Mouse (Mus musculus) myocyte (in vitro differentiated cells): ENCODE measurements at regions not wholly inside any gene's neighbourhood (a gene's known extent, or its start where the extent isn't known, plus 50 kb on each side); places are given as distances from the start of the nearest gene placed in this dataset.

Experiments used
- H3K27me3 ChIP-seq: one replicate; pipeline ENCODE4 v1.6.1; 2011; ENCODE audit not compliant: control insufficient read depth, insufficient read depth, insufficient read length
- H3K36me3 ChIP-seq: one replicate; pipeline ENCODE4 v1.6.1; 2011; ENCODE audit not compliant: control insufficient read depth, insufficient read depth
- H3K4me2 ChIP-seq: one replicate; pipeline ENCODE4 v1.6.1; 2011; ENCODE audit warnings: low read depth, control low read depth
- H3K4me3 ChIP-seq: one replicate; pipeline ENCODE4 v1.5.1; 2011; ENCODE audit warnings: mild to moderate bottlenecking, control low read depth, moderate library complexity
- H3K79me2 ChIP-seq: one replicate; pipeline ENCODE4 v1.6.1; 2011; ENCODE audit not compliant: control insufficient read depth, insufficient read depth
- H3ac ChIP-seq: one replicate; pipeline ENCODE4 v1.6.1; 2011; ENCODE audit not compliant: control insufficient read depth, insufficient read length
- CEBPB ChIP-seq: IDR thresholded peaks from 2 replicates; pipeline ENCODE4 v1.6.1; 2011; ENCODE audit warnings: mild to moderate bottlenecking, moderate library complexity; ENCODE audit not compliant: poor library complexity, insufficient read depth, severe bottlenecking
- E2F4 ChIP-seq: IDR thresholded peaks from one replicate; pipeline ENCODE4 v1.6.1; 2011; ENCODE audit warnings: mild to moderate bottlenecking, control low read depth, moderate library complexity; ENCODE audit not compliant: insufficient read depth
- MAX ChIP-seq: IDR thresholded peaks from one replicate; pipeline ENCODE4 v1.6.1; 2011; ENCODE audit warnings: low read depth, mild to moderate bottlenecking, control low read depth
- MYOD1 ChIP-seq, 3 experiments: IDR thresholded peaks; one replicate each; pipeline ENCODE4 v1.6.1; 2011; ENCODE audit warnings: control low read depth in 2 of 3, low read depth in 2 of 3, mild to moderate bottlenecking in 2 of 3, moderate library complexity in 1 of 3; ENCODE audit not compliant: insufficient read length in 2 of 3, control insufficient read depth in 1 of 3
- MYOG ChIP-seq, 3 experiments: IDR thresholded peaks; one replicate each; pipeline ENCODE4 v1.6.1; 2011; ENCODE audit warnings: control low read depth in 2 of 3, low read depth in 2 of 3, mild to moderate bottlenecking in 2 of 3; ENCODE audit not compliant: insufficient read length in 2 of 3, control insufficient read depth in 1 of 3, insufficient read depth in 1 of 3
- POLR2A ChIP-seq: IDR thresholded peaks from one replicate; pipeline ENCODE4 v1.6.1; 2011; ENCODE audit warnings: low read depth, mild to moderate bottlenecking, control low read depth, moderate library complexity; ENCODE audit not compliant: insufficient read length
- POLR2AphosphoS2 ChIP-seq: IDR thresholded peaks from one replicate; pipeline ENCODE4 v1.6.1; 2011; ENCODE audit warnings: low read depth, control low read depth; ENCODE audit not compliant: insufficient read length
- REST ChIP-seq: IDR thresholded peaks from one replicate; pipeline ENCODE4 v1.6.1; 2011; ENCODE audit warnings: mild to moderate bottlenecking, control low read depth, moderate library complexity; ENCODE audit not compliant: insufficient read depth, insufficient read length
- SRF ChIP-seq: IDR thresholded peaks from one replicate; pipeline ENCODE4 v1.6.1; 2011; ENCODE audit warnings: low read depth; ENCODE audit not compliant: control insufficient read depth, insufficient read length
- TCF12 ChIP-seq: IDR thresholded peaks from one replicate; pipeline ENCODE4 v1.6.1; 2011; ENCODE audit warnings: mild to moderate bottlenecking, control low read depth; ENCODE audit not compliant: poor library complexity, insufficient read depth, severe bottlenecking
- TCF3 ChIP-seq: IDR thresholded peaks from one replicate; pipeline ENCODE4 v1.6.1; 2011; ENCODE audit warnings: low read depth, control low read depth; ENCODE audit not compliant: insufficient read length
- USF1 ChIP-seq: IDR thresholded peaks from one replicate; pipeline ENCODE4 v1.6.1; 2011; ENCODE audit warnings: low read depth, mild to moderate bottlenecking, control low read depth, moderate library complexity

- no peak for TF ChIP-seq E2F4
- TF ChIP-seq REST = no peak
- TF ChIP-seq TCF12 = no peak
- TF ChIP-seq CEBPB = no peak
- H3ac ChIP-seq = no peak overlapping the region
- H3K4me3 ChIP-seq = no peak overlapping the region
- H3K36me3 ChIP-seq = no peaks in the 10 kb centered on the region
- no peaks in the 10 kb centered on the region for H3K79me2 ChIP-seq
- no peak overlapping the region for H3K4me2 ChIP-seq
- peaks cover 8% of the 10 kb centered on the region for H3K27me3 ChIP-seq
Measured at GRCm38 (mm10) chr2:92525062-92525623, 64.8 kb upstream of the Slc35c1 start.

GRCm38 (mm10) chr2:92524346-92524905 lies 64.1 kb upstream of the Slc35c1 start:
- H3K36me3 ChIP-seq = no peaks in the 10 kb centered on the region
- no peak overlapping the region for H3K4me2 ChIP-seq
- H3K79me2 ChIP-seq = no peaks in the 10 kb centered on the region
- no peak for TF ChIP-seq TCF3
- H3K4me3 ChIP-seq = no peak overlapping the region
- H3K27me3 ChIP-seq = peaks cover 13% of the 10 kb centered on the region
- H3ac ChIP-seq = no peak overlapping the region

- Histone ChIP-seq H3K4me2 (no peak overlapping the region), H3K4me3 (no peak overlapping the region), H3K36me3 (no peaks in the 10 kb centered on the region), H3ac (no peak overlapping the region), H3K79me2 (no peaks in the 10 kb centered on the region), H3K27me3 (peaks cover 23% of the 10 kb centered on the region)
- no peak for TF ChIP-seq E2F4
- no peak for TF ChIP-seq TCF3
- TF ChIP-seq MYOG (IDR thresholded peaks at IDR 0.05; ENCODE audit: control insufficient read depth in 1 of 3, insufficient read depth in 1 of 3, insufficient read length in 2 of 3, low read depth in 2 of 3) = no peak
- TF ChIP-seq USF1 = no peak
Measured at GRCm38 (mm10) chr2:92523321-92523895, 63.1 kb upstream of the Slc35c1 start.

- no peak overlapping the region for H3ac ChIP-seq
- peaks cover 18% of the 10 kb centered on the region for H3K27me3 ChIP-seq
- H3K4me2 ChIP-seq = no peak overlapping the region
- H3K79me2 ChIP-seq = no peaks in the 10 kb centered on the region
- TF ChIP-seq E2F4 = no peak
- TF ChIP-seq MYOG (IDR thresholded peaks at IDR 0.05; ENCODE audit: control insufficient read depth in 1 of 3, insufficient read depth in 1 of 3, insufficient read length in 2 of 3, low read depth in 2 of 3) = no peak
- no peak for TF ChIP-seq POLR2A
- TF ChIP-seq TCF3 = no peak
- TF ChIP-seq REST = no peak
- no peak for TF ChIP-seq CEBPB
- TF ChIP-seq USF1 = no peak
- TF ChIP-seq POLR2AphosphoS2 = no peak
- no peak for TF ChIP-seq MYOD1 (IDR thresholded peaks at IDR 0.05; ENCODE audit: control insufficient read depth in 1 of 3, insufficient read length in 2 of 3, low read depth in 2 of 3)
- no peak for TF ChIP-seq MAX
- TF ChIP-seq SRF = no peak
- TF ChIP-seq TCF12 = no peak
- H3K36me3 ChIP-seq = no peaks in the 10 kb centered on the region
- no peak overlapping the region for H3K4me3 ChIP-seq
Measured at GRCm38 (mm10) chr2:92521527-92521926, 61.2 kb upstream of the Slc35c1 start.

- H3K36me3 ChIP-seq = no peaks in the 10 kb centered on the region
- H3K4me2 ChIP-seq = no peak overlapping the region
- H3K27me3 ChIP-seq = peaks cover 17% of the 10 kb centered on the region
- H3K79me2 ChIP-seq = no peaks in the 10 kb centered on the region
- H3K4me3 ChIP-seq = no peak overlapping the region
- no peak overlapping the region for H3ac ChIP-seq
- TF ChIP-seq TCF3 = no peak
Measured at GRCm38 (mm10) chr2:92519396-92519795, 59.1 kb upstream of the Slc35c1 start.

- Histone ChIP-seq H3K27me3 (peaks cover 17% of the 10 kb centered on the region), H3K4me2 (no peak overlapping the region), H3K4me3 (no peak overlapping the region), H3K36me3 (no peaks in the 10 kb centered on the region), H3ac (no peak overlapping the region), H3K79me2 (no peaks in the 10 kb centered on the region)
- no peak for TF ChIP-seq SRF
- TF ChIP-seq TCF3 = no peak
- no peak for TF ChIP-seq TCF12
- TF ChIP-seq E2F4 = no peak
- TF ChIP-seq POLR2A = no peak
- TF ChIP-seq MAX = no peak
- TF ChIP-seq CEBPB = no peak
Measured at GRCm38 (mm10) chr2:92518891-92519290, 58.6 kb upstream of the Slc35c1 start.
